Mouse (Mus musculus) heart, embryonic 14.5 days (tissue): ENCODE measurements at regions not wholly inside any gene's neighbourhood (a gene's known extent, or its start where the extent isn't known, plus 50 kb on each side); places are given as distances from the start of the nearest gene placed in this dataset.

Experiments used
- ATAC-seq: fragments of 200-750 bp; cut with Nextera tagmentation; 2 replicates; pipeline ENCODE4 v1.8.0; 2017; ENCODE audit warnings: low read depth, moderate TSS enrichment; ENCODE audit not compliant: insufficient number of reproducible peaks, insufficient read depth, low FRiP score
- H3K27ac ChIP-seq, 2 experiments: fragments of 200-500 bp in 1 of 2; fragments of 300-500 bp in 1 of 2; sonication (generic) in 1 of 2; replicated peaks in 1 of 2; 2 replicates each; pipeline ENCODE4 v1.5.1; 2012 to 2014; ENCODE audit warnings: low read depth in 2 of 2, low read length in 2 of 2, control low read depth in 1 of 2, mild to moderate bottlenecking in 1 of 2, mixed read lengths in 1 of 2; ENCODE audit not compliant: control insufficient read depth in 1 of 2, insufficient read depth in 1 of 2
- H3K27me3 ChIP-seq: fragments of 300-500 bp; sonication (generic); 2 replicates; pipeline ENCODE4 v1.6.1; 2014; ENCODE audit warnings: mild to moderate bottlenecking, low read length, control low read depth; ENCODE audit not compliant: control insufficient read depth, insufficient read depth
- H3K36me3 ChIP-seq: fragments of 300-500 bp; sonication (generic); 2 replicates; pipeline ENCODE4 v1.6.1; 2014; ENCODE audit warnings: mild to moderate bottlenecking, control low read depth, low read length, mixed read lengths; ENCODE audit not compliant: control insufficient read depth, insufficient read depth
- H3K4me1 ChIP-seq, 2 experiments: fragments of 200-500 bp in 1 of 2; fragments of 300-500 bp in 1 of 2; sonication (generic) in 1 of 2; 2 replicates each; pipeline ENCODE4 v1.6.1; 2012 to 2014; ENCODE audit warnings: low read length in 2 of 2, control low read depth in 1 of 2, mixed read lengths in 1 of 2; ENCODE audit not compliant: control insufficient read depth in 2 of 2, insufficient read depth in 2 of 2
- H3K4me2 ChIP-seq: fragments of 300-500 bp; sonication (generic); 2 replicates; pipeline ENCODE4 v1.6.1; 2014; ENCODE audit warnings: mild to moderate bottlenecking, low read length
- H3K4me3 ChIP-seq, 2 experiments: fragments of 200-500 bp in 1 of 2; fragments of 300-500 bp in 1 of 2; sonication (generic) in 1 of 2; 2 replicates each; pipeline ENCODE4 v1.5.1; 2012 to 2014; ENCODE audit warnings: low read length in 2 of 2, mild to moderate bottlenecking in 2 of 2, control low read depth in 1 of 2, low read depth in 1 of 2, moderate library complexity in 1 of 2; ENCODE audit not compliant: control insufficient read depth in 1 of 2, insufficient read depth in 1 of 2
- H3K9ac ChIP-seq: fragments of 300-500 bp; sonication (generic); 2 replicates; pipeline ENCODE4 v1.6.1; 2014; ENCODE audit warnings: mild to moderate bottlenecking, low read length
- H3K9me3 ChIP-seq: fragments of 300-500 bp; sonication (generic); 2 replicates; pipeline ENCODE4 v1.6.1; 2016; ENCODE audit warnings: low read length, control low read depth; ENCODE audit not compliant: control insufficient read depth
- WGBS: fragments of 180-500 bp; shearing (Covaris S2); extraction: QIAGEN DNeasy Blood & Tissue Kit; methylation state at CpG from one replicate; pipeline ENCODE4 v1.1.7; 2014; 5-methylcytosine and 5-hydroxymethylcytosine counted together

- no peak for ATAC-seq
- H3K9me3 ChIP-seq = no peaks in the 10 kb centered on the region
- H3K9ac ChIP-seq = no peak overlapping the region
- no peak overlapping the region for H3K4me3 ChIP-seq
- H3K36me3 ChIP-seq = no peaks in the 10 kb centered on the region
- H3K4me2 ChIP-seq = no peak overlapping the region
- no peaks in the 10 kb centered on the region for H3K27me3 ChIP-seq
- H3K4me1 ChIP-seq = no peaks in the 10 kb centered on the region
- H3K27ac ChIP-seq = no peak overlapping the region
- 77% methylated on average over 2 of the region's 2 CpGs for WGBS
These were observed 241.3 kb downstream of the Ahr start for GRCm38 (mm10) chr12:35293566-35293965.

GRCm38 (mm10) chr12:35291941-35292341 lies 242.9 kb downstream of the Ahr start:
- Histone ChIP-seq H3K9ac (no peak overlapping the region), H3K36me3 (no peaks in the 10 kb centered on the region), H3K4me1 (no peaks in the 10 kb centered on the region), H3K4me3 (no peak overlapping the region), H3K27me3 (no peaks in the 10 kb centered on the region), H3K27ac (no peak overlapping the region), H3K4me2 (no peak overlapping the region), H3K9me3 (no peaks in the 10 kb centered on the region)
- 83% methylated on average over 6 of the region's 6 CpGs for WGBS
- ATAC-seq = no peak

DNA sequence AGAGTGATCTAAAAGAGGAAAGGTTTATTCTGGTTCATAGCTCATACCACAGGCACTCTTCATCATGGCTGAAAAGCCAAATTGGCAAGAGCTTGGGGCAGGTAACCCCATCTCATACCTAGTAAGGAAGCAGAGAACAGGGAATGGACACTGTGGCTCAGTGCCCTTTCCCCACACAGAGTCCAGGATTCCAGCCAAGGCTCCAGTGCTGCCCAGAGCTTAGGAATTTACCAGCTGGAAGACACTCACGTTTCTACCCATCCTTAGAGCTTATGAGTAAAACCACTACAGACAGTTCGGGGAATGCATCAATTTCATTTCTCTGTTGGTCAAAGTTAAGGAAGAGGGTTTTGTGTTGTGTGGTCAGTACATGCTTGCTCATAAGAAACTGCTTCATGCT lies 241.0 kb downstream of the Snx13 start:
- Histone ChIP-seq H3K36me3 (no peaks in the 10 kb centered on the region), H3K9me3 (no peaks in the 10 kb centered on the region), H3K4me2 (no peak overlapping the region), H3K27ac (no peak overlapping the region), H3K27me3 (no peaks in the 10 kb centered on the region), H3K9ac (no peak overlapping the region), H3K4me3 (no peak overlapping the region), H3K4me1 (no peaks in the 10 kb centered on the region)
- no peak for ATAC-seq
- 61% methylated on average over 2 of the region's 2 CpGs for WGBS

GRCm38 (mm10) chr12:35287570-35287969 lies 240.6 kb downstream of the Snx13 start:
- 70% methylated on average over 3 of the region's 3 CpGs for WGBS
- H3K36me3 ChIP-seq = no peaks in the 10 kb centered on the region
- H3K9me3 ChIP-seq = no peaks in the 10 kb centered on the region
- no peak overlapping the region for H3K9ac ChIP-seq
- ATAC-seq = no peak
- no peak overlapping the region for H3K4me2 ChIP-seq
- H3K27ac ChIP-seq = no peak overlapping the region
- H3K4me3 ChIP-seq = no peak overlapping the region
- no peaks in the 10 kb centered on the region for H3K27me3 ChIP-seq
- no peaks in the 10 kb centered on the region for H3K4me1 ChIP-seq

DNA sequence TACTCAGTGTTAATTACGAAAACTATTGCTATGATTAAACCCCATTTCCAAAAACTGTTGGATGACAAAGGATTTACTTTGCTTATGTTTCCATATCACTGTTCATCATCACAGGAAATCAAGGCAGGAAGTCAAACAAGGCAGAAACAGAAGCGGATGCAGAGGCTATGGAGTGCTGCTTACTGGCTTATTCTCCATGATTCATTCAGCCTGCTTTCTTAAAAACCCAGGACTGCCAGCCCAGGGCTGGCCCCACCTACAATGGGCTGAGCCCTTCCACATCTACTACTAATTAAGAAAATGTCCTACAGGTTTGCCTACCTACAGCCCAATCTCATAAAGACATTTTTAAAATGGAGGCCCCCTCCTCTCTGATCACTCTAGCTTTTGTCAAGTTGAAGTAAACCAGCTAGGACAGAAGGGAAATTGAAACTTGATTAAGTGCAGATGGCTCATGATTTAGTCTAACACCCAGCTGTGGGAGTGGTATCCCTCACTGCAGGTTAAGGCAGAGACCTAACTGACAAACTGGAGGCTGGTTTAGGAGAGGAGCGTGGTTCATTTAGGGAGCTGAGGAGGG lies 240.1 kb downstream of the Snx13 start:
- Histone ChIP-seq H3K27me3 (no peaks in the 10 kb centered on the region), H3K27ac (no peak overlapping the region), H3K36me3 (no peaks in the 10 kb centered on the region), H3K4me2 (no peak overlapping the region), H3K4me3 (no peak overlapping the region), H3K4me1 (no peaks in the 10 kb centered on the region), H3K9ac (no peak overlapping the region), H3K9me3 (no peaks in the 10 kb centered on the region)
- 71% methylated on average over 3 of the region's 3 CpGs for WGBS
- no peak for ATAC-seq

- H3K9me3 ChIP-seq = no peaks in the 10 kb centered on the region
- H3K27ac ChIP-seq = no peak overlapping the region
These were observed 237.4 kb downstream of the Snx13 start for GRCm38 (mm10) chr12:35284345-35284744.

DNA sequence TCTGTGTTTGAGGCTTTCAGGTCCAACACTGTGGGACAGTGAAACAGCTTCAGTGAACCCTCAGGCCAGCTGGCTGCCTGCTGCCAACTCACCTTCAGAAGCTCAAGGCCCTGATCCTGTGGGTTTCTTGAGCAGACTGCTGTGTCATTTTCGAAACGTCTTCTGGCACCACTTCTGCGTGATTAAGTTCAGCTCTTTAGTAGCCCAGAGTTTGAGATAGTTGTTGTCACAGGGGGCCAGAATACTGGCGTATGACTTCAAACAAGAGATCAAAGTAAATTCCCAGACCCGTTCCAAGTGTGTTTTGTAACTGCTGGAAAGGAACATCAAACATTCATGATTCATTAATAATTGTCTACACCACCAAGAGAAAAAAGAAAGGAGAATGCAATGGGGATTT lies 236.9 kb downstream of the Snx13 start:
- Histone ChIP-seq H3K27me3 (no peaks in the 10 kb centered on the region), H3K36me3 (no peaks in the 10 kb centered on the region), H3K27ac (no peak overlapping the region), H3K9ac (no peak overlapping the region), H3K4me3 (no peak overlapping the region), H3K9me3 (no peaks in the 10 kb centered on the region), H3K4me2 (no peak overlapping the region), H3K4me1 (no peaks in the 10 kb centered on the region)
- ATAC-seq = no peak
- WGBS = 67% methylated on average over 5 of the region's 5 CpGs

More at GRCm38 (mm10) chr12:35284345-35284744, 237.4 kb downstream of the Snx13 start:
- ATAC-seq = no peak
- no peaks in the 10 kb centered on the region for H3K27me3 ChIP-seq
- WGBS = 33% methylated on average over 2 of the region's 2 CpGs
- H3K9ac ChIP-seq = no peak overlapping the region
- no peaks in the 10 kb centered on the region for H3K36me3 ChIP-seq
- no peak overlapping the region for H3K4me3 ChIP-seq
- no peaks in the 10 kb centered on the region for H3K4me1 ChIP-seq
- H3K4me2 ChIP-seq = no peak overlapping the region

GRCm38 (mm10) chr12:35283407-35283806 lies 236.4 kb downstream of the Snx13 start:
- no peaks in the 10 kb centered on the region for H3K27me3 ChIP-seq
- H3K4me2 ChIP-seq = no peak overlapping the region
- H3K4me3 ChIP-seq = no peak overlapping the region
- H3K9ac ChIP-seq = no peak overlapping the region
- H3K27ac ChIP-seq = no peak overlapping the region
- H3K4me1 ChIP-seq = no peaks in the 10 kb centered on the region
- no peak for ATAC-seq
- no peaks in the 10 kb centered on the region for H3K9me3 ChIP-seq
- no peaks in the 10 kb centered on the region for H3K36me3 ChIP-seq
